Mouse (Mus musculus) embryonic facial prominence, embryonic 15.5 days (tissue): ENCODE results near the gene Maml3. TPM values are rescaled to one million over a fixed set of nuclear protein-coding genes. Genes with fewer than 3 reads are reported as not detected.

Experiments used
- ATAC-seq: fragments of 200-750 bp; cut with Nextera tagmentation; 2 replicates; pipeline ENCODE4 v1.8.0; 2017; ENCODE audit warnings: low read depth, moderate TSS enrichment; ENCODE audit not compliant: insufficient number of reproducible peaks, low FRiP score, low TSS enrichment
- H3K27ac ChIP-seq: fragments of 300-500 bp; sonication (generic); replicated peaks from 2 replicates; pipeline ENCODE4 v1.5.1; 2015; ENCODE audit warnings: mild to moderate bottlenecking, inconsistent platforms
- H3K27me3 ChIP-seq: fragments of 300-500 bp; sonication (generic); 2 replicates; pipeline ENCODE4 v1.6.1; 2015; ENCODE audit warnings: inconsistent platforms
- H3K36me3 ChIP-seq: fragments of 300-500 bp; sonication (generic); 2 replicates; pipeline ENCODE4 v1.6.1; 2015; ENCODE audit warnings: mild to moderate bottlenecking, inconsistent platforms
- H3K4me1 ChIP-seq: fragments of 300-500 bp; sonication (generic); 2 replicates; pipeline ENCODE4 v1.6.1; 2015; ENCODE audit warnings: inconsistent platforms
- H3K4me2 ChIP-seq: fragments of 300-500 bp; sonication (generic); replicated peaks from 2 replicates; pipeline ENCODE4 v1.6.1; 2015; ENCODE audit warnings: mild to moderate bottlenecking, inconsistent platforms
- H3K4me3 ChIP-seq: fragments of 300-500 bp; sonication (generic); replicated peaks from 2 replicates; pipeline ENCODE4 v1.5.1; 2015; ENCODE audit warnings: mild to moderate bottlenecking, inconsistent platforms
- H3K9ac ChIP-seq: fragments of 300-500 bp; sonication (generic); 2 replicates; pipeline ENCODE4 v1.6.1; 2015; ENCODE audit warnings: inconsistent platforms
- H3K9me3 ChIP-seq: fragments of 300-500 bp; sonication (generic); replicated peaks from 2 replicates; pipeline ENCODE4 v1.6.1; 2016; ENCODE audit warnings: inconsistent platforms
- WGBS: fragments of 180-500 bp; shearing (Covaris S2); methylation state at CpG from one replicate; pipeline ENCODE4 v1.1.7; 2015; 5-methylcytosine and 5-hydroxymethylcytosine counted together
- polyA plus RNA-seq: library from polyadenylated mRNA; unstranded; fragments of >200 nt; fragmentation: Nextera tagmentation; extraction: Ambion mirVana; gene quantifications from 2 replicates; pipeline ENCODE4 v1.2.1, GENCODE M21; 2015

Maml3 gene
- polyA plus RNA-seq, 1 experiment from 2014 or later = 6.5 TPM

- Histone ChIP-seq H3K4me1 (peaks cover 5% of the 10 kb centered on the region; the same call in 1 of the 2 replicates), H3K9me3 (no peaks in the 10 kb centered on the region), H3K4me3 (no peak overlapping the region), H3K9ac (no peak overlapping the region), H3K36me3 (no peaks in the 10 kb centered on the region), H3K27me3 (no peaks in the 10 kb centered on the region), H3K4me2 (no peak overlapping the region), H3K27ac (no peak overlapping the region)
- WGBS = 73% methylated on average over 9 of the region's 9 CpGs
- ATAC-seq = no peak
These were observed 152.6 kb downstream of the Maml3 start for GRCm38 (mm10) chr3:51952267-51952666.

- 89% methylated on average over 8 of the region's 8 CpGs for WGBS
- ATAC-seq = no peak
- H3K36me3 ChIP-seq = no peaks in the 10 kb centered on the region
- peaks cover 5% of the 10 kb centered on the region; the same call in 1 of the 2 replicates for H3K4me1 ChIP-seq
- no peaks in the 10 kb centered on the region for H3K9me3 ChIP-seq
- H3K27ac ChIP-seq = no peak overlapping the region
- no peak overlapping the region for H3K4me3 ChIP-seq
- no peak overlapping the region for H3K9ac ChIP-seq
- no peaks in the 10 kb centered on the region for H3K27me3 ChIP-seq
- H3K4me2 ChIP-seq = no peak overlapping the region
These were observed 155.2 kb downstream of the Maml3 start for GRCm38 (mm10) chr3:51949651-51950050.

GRCm38 (mm10) chr3:51947168-51947567 lies 157.7 kb downstream of the Maml3 start:
- no peak for ATAC-seq
- no peaks in the 10 kb centered on the region for H3K27me3 ChIP-seq

GRCm38 (mm10) chr3:51943642-51944041 lies 161.2 kb downstream of the Maml3 start:
- no peaks in the 10 kb centered on the region for H3K36me3 ChIP-seq
- H3K4me1 ChIP-seq = no peaks in the 10 kb centered on the region
- no peak overlapping the region for H3K9ac ChIP-seq
- no peak overlapping the region for H3K4me3 ChIP-seq
- no peaks in the 10 kb centered on the region for H3K9me3 ChIP-seq
- no peak overlapping the region for H3K4me2 ChIP-seq
- no peak; the same call in 1 of the 2 replicates for ATAC-seq
- no peak overlapping the region for H3K27ac ChIP-seq
- H3K27me3 ChIP-seq = no peaks in the 10 kb centered on the region
- 63% methylated on average over 8 of the region's 8 CpGs for WGBS

More at GRCm38 (mm10) chr3:51947168-51947567, 157.7 kb downstream of the Maml3 start:
- Histone ChIP-seq H3K4me2 (no peak overlapping the region), H3K4me1 (no peaks in the 10 kb centered on the region), H3K4me3 (no peak overlapping the region), H3K9me3 (no peaks in the 10 kb centered on the region), H3K27ac (no peak overlapping the region), H3K9ac (no peak overlapping the region), H3K36me3 (no peaks in the 10 kb centered on the region)
- WGBS = 75% methylated on average over 3 of the region's 3 CpGs

- H3K4me1 ChIP-seq = no peaks in the 10 kb centered on the region
- ATAC-seq = no peak
- H3K4me2 ChIP-seq = no peak overlapping the region
- H3K27ac ChIP-seq = no peak overlapping the region
- no peaks in the 10 kb centered on the region for H3K36me3 ChIP-seq
- no peaks in the 10 kb centered on the region for H3K9me3 ChIP-seq
- no peak overlapping the region for H3K9ac ChIP-seq
- no peaks in the 10 kb centered on the region for H3K27me3 ChIP-seq
- no peak overlapping the region for H3K4me3 ChIP-seq
- WGBS = 80% methylated on average over 8 of the region's 8 CpGs
These were observed 163.1 kb downstream of the Maml3 start for GRCm38 (mm10) chr3:51941781-51942180.

- no peaks in the 10 kb centered on the region for H3K36me3 ChIP-seq
- no peak for ATAC-seq
- no peak overlapping the region for H3K27ac ChIP-seq
- H3K9me3 ChIP-seq = no peaks in the 10 kb centered on the region
- WGBS = 82% methylated on average over 7 of the region's 7 CpGs
- H3K9ac ChIP-seq = no peak overlapping the region
- no peaks in the 10 kb centered on the region for H3K4me1 ChIP-seq
- H3K4me2 ChIP-seq = no peak overlapping the region
- H3K4me3 ChIP-seq = no peak overlapping the region
- H3K27me3 ChIP-seq = no peaks in the 10 kb centered on the region
These were observed 165.0 kb downstream of the Maml3 start for GRCm38 (mm10) chr3:51939864-51940263.

- no peak for ATAC-seq
- no peaks in the 10 kb centered on the region for H3K27me3 ChIP-seq
- no peak overlapping the region for H3K27ac ChIP-seq
- H3K9me3 ChIP-seq = no peaks in the 10 kb centered on the region
- 85% methylated on average over 5 of the region's 5 CpGs for WGBS
- H3K4me1 ChIP-seq = no peaks in the 10 kb centered on the region
- H3K4me3 ChIP-seq = no peak overlapping the region
- no peaks in the 10 kb centered on the region for H3K36me3 ChIP-seq
- no peak overlapping the region for H3K4me2 ChIP-seq
- no peak overlapping the region for H3K9ac ChIP-seq
These were observed 165.8 kb downstream of the Maml3 start for GRCm38 (mm10) chr3:51939054-51939453.

- H3K27ac ChIP-seq = no peak overlapping the region
- no peaks in the 10 kb centered on the region for H3K4me1 ChIP-seq
- WGBS = 93% methylated on average over 5 of the region's 5 CpGs
- no peak overlapping the region for H3K4me2 ChIP-seq
- H3K27me3 ChIP-seq = no peaks in the 10 kb centered on the region
- no peak overlapping the region for H3K9ac ChIP-seq
- no peak for ATAC-seq
- H3K9me3 ChIP-seq = no peaks in the 10 kb centered on the region
- no peaks in the 10 kb centered on the region for H3K36me3 ChIP-seq
- no peak overlapping the region for H3K4me3 ChIP-seq
These were observed 167.7 kb downstream of the Maml3 start for GRCm38 (mm10) chr3:51937176-51937575.

- Histone ChIP-seq H3K27ac (no peak overlapping the region), H3K4me3 (no peak overlapping the region), H3K9ac (no peak overlapping the region), H3K36me3 (no peaks in the 10 kb centered on the region), H3K4me1 (no peaks in the 10 kb centered on the region), H3K27me3 (no peaks in the 10 kb centered on the region), H3K4me2 (no peak overlapping the region), H3K9me3 (no peaks in the 10 kb centered on the region)
- 86% methylated on average over 13 of the region's 13 CpGs for WGBS
- no peak for ATAC-seq
These were observed 170.1 kb downstream of the Maml3 start for GRCm38 (mm10) chr3:51934531-51935485.

- Histone ChIP-seq H3K9ac (no peak overlapping the region), H3K9me3 (no peaks in the 10 kb centered on the region), H3K4me3 (no peak overlapping the region), H3K4me2 (no peak overlapping the region; the same call in 1 of the 2 replicates), H3K36me3 (no peaks in the 10 kb centered on the region), H3K27ac (no peak overlapping the region), H3K27me3 (no peaks in the 10 kb centered on the region), H3K4me1 (peaks cover 6% of the 10 kb centered on the region; the same call in 1 of the 2 replicates)
- 44% methylated on average over 14 of the region's 14 CpGs for WGBS
- no peak for ATAC-seq
These were observed 176.7 kb downstream of the Maml3 start for GRCm38 (mm10) chr3:51928188-51928587.

- no peak for ATAC-seq
- WGBS = 51% methylated on average over 7 of the region's 7 CpGs
- no peaks in the 10 kb centered on the region for H3K27me3 ChIP-seq
- no peak overlapping the region for H3K4me3 ChIP-seq
- peaks cover 6% of the 10 kb centered on the region; the same call in 1 of the 2 replicates for H3K4me1 ChIP-seq
- H3K27ac ChIP-seq = no peak overlapping the region
- H3K36me3 ChIP-seq = no peaks in the 10 kb centered on the region
- H3K4me2 ChIP-seq = no peak overlapping the region; the same call in 1 of the 2 replicates
- H3K9ac ChIP-seq = no peak overlapping the region
- H3K9me3 ChIP-seq = no peaks in the 10 kb centered on the region
These were observed 177.3 kb downstream of the Maml3 start for GRCm38 (mm10) chr3:51927591-51927990.
